Mouse (Mus musculus) embryonic fibroblast, embryonic 13.5 days (primary cell): ENCODE results near the gene Masp2.

Source experiments
- CTCF ChIP-seq: IDR thresholded peaks from 2 replicates; pipeline ENCODE4 v1.5.1; 2011; ENCODE audit warnings: mild to moderate bottlenecking, control low read depth, low read length, moderate library complexity, borderline replicate concordance; ENCODE audit not compliant: insufficient read depth
- POLR2A ChIP-seq: IDR thresholded peaks from 2 replicates; pipeline ENCODE4 v1.6.1; 2011; ENCODE audit warnings: low read depth, mild to moderate bottlenecking, control low read depth, low read length, moderate library complexity

DNA sequence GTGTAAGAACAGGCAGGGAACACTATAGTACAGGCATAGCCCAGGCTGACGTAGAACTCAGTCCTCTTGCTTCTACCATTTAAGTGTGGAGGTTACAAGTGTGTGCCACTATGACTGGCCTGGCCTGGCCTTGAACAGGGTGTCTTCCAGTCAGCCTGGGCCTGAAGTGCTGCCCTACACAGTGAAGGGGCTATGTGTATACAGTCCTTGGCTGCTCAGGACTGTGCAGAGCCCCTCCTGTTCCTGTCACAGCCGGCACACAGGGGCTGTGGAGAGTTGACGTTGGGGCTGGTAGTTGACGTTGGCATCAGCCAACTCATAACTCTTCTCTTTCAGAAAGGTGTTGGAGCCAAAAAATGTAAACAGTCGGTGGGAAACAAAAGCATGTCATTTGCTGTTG, 20.9 kb upstream of the Masp2 start:
- TF ChIP-seq CTCF (no peak), POLR2A (no peak)
